Mouse (Mus musculus) gastrocnemius, postnatal 4 days (tissue): ENCODE measurements around the gene Ssr4. TPM values are rescaled to one million over a fixed set of nuclear protein-coding genes. Genes with fewer than 3 reads are reported as not detected.
"Not testable (repeated sequence)": the region's sequence is repeated elsewhere in the genome, so short reads cannot be mapped to it uniquely, and the experiment has no call there.

Source experiments
- DNase-seq, 2 experiments: peaks; one replicate each; pipeline ENCODE4 v3.0.0; 2021 to 2022; ENCODE audit warnings: low spot score in 2 of 2, mixed read lengths in 2 of 2
- long read RNA-seq, 2 experiments: library from polyadenylated mRNA; stranded (forward); transcript quantifications; one replicate each; pipeline ENCODE4 v2.0.0; 2021
- total RNA-seq, 2 experiments: library from RNA; stranded (reverse); gene quantifications; 2 replicates each; pipeline ENCODE4 v1.2.3; 2021

Ssr4 gene
- 100 to 1,000 TPM; 118 to 128 TPM for total RNA-seq
- long read RNA-seq, experiment 1, transcript Ssr4-208 (6 exons, 800 nt), result major isoform, 36 of 66 reads
- long read RNA-seq, experiment 1, transcript Ssr4-201 (6 exons, 765 nt), result minor isoform, 16 of 66 reads
- long read RNA-seq, experiment 1, partial matches to known transcripts, result 9 of 66 reads
- long read RNA-seq, experiment 1, other reads (novel, unspliced or antisense), result 4 of 66 reads
- long read RNA-seq, experiment 2, transcript Ssr4-201 (6 exons, 765 nt), result minor isoform, 15 of 58 reads
- long read RNA-seq, experiment 2, transcript Ssr4-208 (6 exons, 800 nt), result major isoform, 34 of 58 reads
- long read RNA-seq, experiment 2, partial matches to known transcripts, result 3 of 58 reads
- long read RNA-seq, experiment 2, other reads (novel, unspliced or antisense), result 5 of 58 reads

GRCm38 (mm10) chrX:73786364-73787224 lies at the start of gene Ssr4, which contains the start of gene Idh3g:
Gene Ssr4, plus strand, starts transcription at chrX:73787028.
Gene Idh3g, minus strand, starts transcription at chrX:73786897.
- peak; percentile 68 to 87 for DNase-seq

GRCm38 (mm10) chrX:73738155-73738554 lies 48.7 kb upstream of the Ssr4 start:
- no peak for DNase-seq

GRCm38 (mm10) chrX:73739151-73739550 lies 47.7 kb upstream of the Ssr4 start:
- DNase-seq, result no peak

- not testable (repeated sequence) for DNase-seq
Measured at GRCm38 (mm10) chrX:73739841-73740240, 47.0 kb upstream of the Ssr4 start.

GRCm38 (mm10) chrX:73744774-73745481 lies 41.9 kb upstream of the Ssr4 start:
- no peak for DNase-seq

- no peak for DNase-seq
Measured at GRCm38 (mm10) chrX:73748977-73749376, 37.9 kb upstream of the Ssr4 start.

GRCm38 (mm10) chrX:73756334-73757140 lies 30.3 kb upstream of the Ssr4 start, which contains the start of gene Plxnb3:
Gene Plxnb3, plus strand, starts transcription at chrX:73757090.
- no peak for DNase-seq

GRCm38 (mm10) chrX:73758611-73759290 lies 28.1 kb upstream of the Ssr4 start:
- DNase-seq, result no peak

- peak in 1 of 2 experiments; percentile 31 for DNase-seq
Measured at GRCm38 (mm10) chrX:73765311-73765710, 21.5 kb upstream of the Ssr4 start.

GRCm38 (mm10) chrX:73767267-73767666 lies 19.6 kb upstream of the Ssr4 start:
- no peak for DNase-seq

- peak in 1 of 2 experiments; percentile 17 for DNase-seq
Measured at GRCm38 (mm10) chrX:73774168-73774760, 12.6 kb upstream of the Ssr4 start, which contains the start of gene Srpk3. Gene Srpk3, plus strand, starts transcription at chrX:73774405.

- no peak for DNase-seq
Measured at GRCm38 (mm10) chrX:73774802-73775483, 11.9 kb upstream of the Ssr4 start.

GRCm38 (mm10) chrX:73782227-73782626 lies 4.6 kb upstream of the Ssr4 start:
- no peak for DNase-seq

- DNase-seq, result no peak
Measured at GRCm38 (mm10) chrX:73785666-73786065, 1.2 kb upstream of the Ssr4 start.

- DNase-seq, result no peak
Measured at GRCm38 (mm10) chrX:73787225-73787558, 364 bp downstream of the Ssr4 start.

GRCm38 (mm10) chrX:73788501-73788900 lies 1.7 kb downstream of the Ssr4 start:
- no peak for DNase-seq

GRCm38 (mm10) chrX:73793039-73793438 lies 6.2 kb downstream of the Ssr4 start:
- DNase-seq, result no peak

- no peak for DNase-seq
Measured at GRCm38 (mm10) chrX:73793505-73793904, 6.7 kb downstream of the Ssr4 start.

- DNase-seq, result no peak
Measured at GRCm38 (mm10) chrX:73797511-73797910, 10.7 kb downstream of the Ssr4 start.
